Mouse (Mus musculus): ENCODE results near the gene Rnf208.

- TF ChIP-seq POLR2A (IDR thresholded peaks at IDR 0.05; ENCODE audit: extremely low read depth, insufficient read depth, low read length) (no peak), CTCF (IDR thresholded peaks at IDR 0.05; ENCODE audit: low read depth, low read length) (no peak)
Measured at GRCm38 (mm10) chr2:25265897-25266656, 24.0 kb downstream of the Rnf208 start.

Data from liver, adult 2 months (tissue).